Mouse (Mus musculus) kidney, postnatal 0 days (tissue): ENCODE results near the gene Hsd17b6. TPM values are rescaled to one million over a fixed set of nuclear protein-coding genes. Genes with fewer than 3 reads are reported as not detected.

ENCODE experiments used
- ATAC-seq: fragments of 200-750 bp; cut with Nextera tagmentation; replicated peaks from 2 replicates; pipeline ENCODE4 v1.8.0; 2017; ENCODE audit warnings: low read depth, moderate number of reproducible peaks, moderate TSS enrichment, moderate library complexity; ENCODE audit not compliant: low FRiP score
- DNase-seq: peaks from one replicate; pipeline ENCODE4 v3.0.0-alpha.2; 2016; ENCODE audit warnings: low spot score
- H3K27ac ChIP-seq: fragments of 300-500 bp; sonication (generic); 2 replicates; pipeline ENCODE4 v1.5.1; 2014; ENCODE audit warnings: mild to moderate bottlenecking
- H3K27me3 ChIP-seq: fragments of 300-500 bp; sonication (generic); 2 replicates; pipeline ENCODE4 v1.6.1; 2014; ENCODE audit warnings: low read length, mixed read lengths; ENCODE audit not compliant: insufficient read depth
- H3K36me3 ChIP-seq: fragments of 300-500 bp; sonication (generic); 2 replicates; pipeline ENCODE4 v1.6.1; 2014; ENCODE audit warnings: low read length, mixed read lengths; ENCODE audit not compliant: insufficient read depth
- H3K4me1 ChIP-seq: fragments of 300-500 bp; sonication (generic); replicated peaks from 2 replicates; pipeline ENCODE4 v1.6.1; 2014; ENCODE audit warnings: antibody characterized with exemption, low read length, mixed read lengths; ENCODE audit not compliant: insufficient read depth
- H3K4me2 ChIP-seq: fragments of 300-500 bp; sonication (generic); 2 replicates; pipeline ENCODE4 v1.6.1; 2014; ENCODE audit warnings: mild to moderate bottlenecking, low read length, moderate library complexity, mixed read lengths
- H3K4me3 ChIP-seq: fragments of 300-500 bp; sonication (generic); replicated peaks from 2 replicates; pipeline ENCODE4 v1.5.1; 2014; ENCODE audit warnings: low read depth, low read length
- H3K9ac ChIP-seq: fragments of 300-500 bp; sonication (generic); 2 replicates; pipeline ENCODE4 v1.6.1; 2014; ENCODE audit warnings: low read depth, low read length
- H3K9me3 ChIP-seq: fragments of 300-500 bp; sonication (generic); replicated peaks from 2 replicates; pipeline ENCODE4 v1.6.1; 2016; ENCODE audit warnings: low read length, inconsistent platforms, mixed read lengths
- CTCF ChIP-seq: IDR thresholded peaks from 2 replicates; pipeline ENCODE4 v1.5.1; 2016; ENCODE audit warnings: antibody characterized with exemption, low read depth, mild to moderate bottlenecking, moderate library complexity
- WGBS: fragments of 180-500 bp; shearing (Covaris S2); extraction: QIAGEN DNeasy Blood & Tissue Kit; methylation state at CpG from one replicate; pipeline ENCODE4 v1.1.7; 2014; 5-methylcytosine and 5-hydroxymethylcytosine counted together
- polyA plus RNA-seq: library from polyadenylated mRNA; unstranded; fragments of >200 nt; fragmentation: Nextera tagmentation; extraction: Ambion mirVana; gene quantifications from 2 replicates; pipeline ENCODE4 v1.2.1, GENCODE M21; 2015

The Hsd17b6 gene
- polyA plus RNA-seq, 1 experiment from 2014 or later = not detected

- Histone ChIP-seq H3K4me3 (peak within 1 kb of the TSS; percentile 67), H3K9ac (peak within 1 kb of the TSS; percentile 64)
- WGBS = 4% methylated on average over 31 of the region's 31 CpGs
Observed at GRCm38 (mm10) chr10:128015068-128015934, 7.9 kb upstream of the Hsd17b6 start, which contains the start of gene Prim1. Gene Prim1 (plus strand): TSS chr10:128015168.

DNA sequence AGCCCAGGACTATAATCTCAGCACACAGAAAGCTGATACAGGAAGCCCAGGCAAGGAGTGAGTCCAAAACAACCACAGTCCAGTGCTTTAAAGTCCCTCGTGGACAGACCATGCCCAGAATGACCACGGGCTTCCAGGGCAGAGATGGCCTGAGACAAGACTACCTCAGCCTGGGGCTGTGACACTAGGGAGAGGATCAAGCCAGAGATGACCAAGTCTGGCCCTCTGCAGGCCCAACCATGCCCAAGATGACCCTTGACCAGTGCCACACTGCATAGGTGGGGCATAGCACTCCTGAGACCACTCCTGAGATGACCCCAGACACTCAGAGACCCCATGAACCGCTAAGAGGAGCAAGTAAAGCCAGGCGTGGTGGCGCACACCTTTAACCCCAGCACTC is 2.3 kb upstream of the Hsd17b6 start:
- 84% methylated on average over 5 of the region's 5 CpGs for WGBS
- Histone ChIP-seq H3K4me1 (no peaks in the 10 kb centered on the region), H3K27ac (no peak overlapping the region), H3K36me3 (no peaks in the 10 kb centered on the region), H3K9ac (no peak overlapping the region), H3K4me3 (no peak overlapping the region), H3K4me2 (no peak overlapping the region), H3K27me3 (no peaks in the 10 kb centered on the region), H3K9me3 (no peaks in the 10 kb centered on the region)
- DNase-seq = no peak
- no peak for ATAC-seq
- TF ChIP-seq CTCF = no peak

More at GRCm38 (mm10) chr10:128015068-128015934, 7.9 kb upstream of the Hsd17b6 start, which contains the start of gene Prim1:
- Histone ChIP-seq H3K27me3 (no peaks in the 10 kb centered on the region), H3K4me1 (no peaks in the 10 kb centered on the region), H3K27ac (peak within 1 kb of the TSS; percentile 60), H3K4me2 (peak within 1 kb of the TSS; percentile 74), H3K9me3 (no peaks in the 10 kb centered on the region), H3K36me3 (no peaks in the 10 kb centered on the region)
- peak; percentile 87 for DNase-seq
- no peak for TF ChIP-seq CTCF
- peak; percentile 77 for ATAC-seq

DNA sequence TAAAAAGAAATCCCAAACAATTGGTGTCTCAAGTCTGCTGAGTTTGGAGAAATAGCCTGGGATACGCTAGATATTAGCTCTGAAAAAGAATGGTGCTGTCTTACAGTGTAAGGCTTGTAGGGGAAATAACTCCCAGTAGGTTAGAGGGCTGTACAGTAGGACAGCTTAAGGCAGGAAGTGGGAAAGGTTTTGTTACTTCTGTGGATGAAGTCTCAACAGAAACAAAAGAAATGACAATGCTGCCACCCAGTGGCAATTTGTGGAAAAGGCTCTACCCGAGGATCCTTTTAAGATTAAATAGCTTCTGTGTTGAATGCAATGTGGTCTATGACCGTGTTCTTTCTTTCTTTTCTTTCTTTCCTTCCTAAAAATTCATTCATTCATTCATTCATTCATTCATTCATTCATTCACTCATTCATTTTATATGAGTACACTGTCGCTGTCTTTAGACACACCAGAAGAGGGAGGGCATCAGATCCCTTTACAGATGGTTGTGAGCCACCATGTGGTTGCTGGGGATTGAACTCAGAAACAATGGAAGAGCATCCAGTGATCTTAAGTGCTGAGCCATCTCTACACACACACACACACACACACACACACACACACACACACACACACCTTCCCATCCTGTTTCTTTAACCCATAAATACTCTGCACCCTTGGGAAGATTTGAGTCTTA is 937 bp upstream of the Hsd17b6 start:
- ATAC-seq (no peak), DNase-seq (peak; percentile 93)
- Histone ChIP-seq H3K36me3 (no peaks in the 10 kb centered on the region), H3K4me1 (no peaks in the 10 kb centered on the region), H3K4me3 (no peak overlapping the region), H3K27ac (no peak overlapping the region), H3K9ac (no peak overlapping the region), H3K4me2 (no peak overlapping the region), H3K9me3 (no peaks in the 10 kb centered on the region), H3K27me3 (no peaks in the 10 kb centered on the region)
- WGBS = 7% methylated on average over 4 of the region's 4 CpGs
- TF ChIP-seq CTCF = peak; percentile 92

- H3K4me2 ChIP-seq = no peak overlapping the region
- DNase-seq = no peak
- no peaks in the 10 kb centered on the region for H3K4me1 ChIP-seq
- H3K9me3 ChIP-seq = no peaks in the 10 kb centered on the region
- no peak overlapping the region for H3K27ac ChIP-seq
- H3K36me3 ChIP-seq = no peaks in the 10 kb centered on the region
- 80% methylated on average over 8 of the region's 8 CpGs for WGBS
- ATAC-seq = no peak
- no peak overlapping the region for H3K9ac ChIP-seq
- no peak overlapping the region for H3K4me3 ChIP-seq
- H3K27me3 ChIP-seq = no peaks in the 10 kb centered on the region
- no peak for TF ChIP-seq CTCF
Observed at GRCm38 (mm10) chr10:128005479-128005878, 1.9 kb downstream of the Hsd17b6 start.

- H3K36me3 ChIP-seq = no peaks in the 10 kb centered on the region
- H3K9me3 ChIP-seq = no peaks in the 10 kb centered on the region
- no peak overlapping the region for H3K27ac ChIP-seq
- no peak overlapping the region for H3K9ac ChIP-seq
- no peak overlapping the region for H3K4me3 ChIP-seq
- WGBS = 53% methylated on average over 10 of the region's 10 CpGs
- no peak overlapping the region for H3K4me2 ChIP-seq
- no peaks in the 10 kb centered on the region for H3K27me3 ChIP-seq
- no peak for TF ChIP-seq CTCF
- no peaks in the 10 kb centered on the region for H3K4me1 ChIP-seq
- DNase-seq = no peak
- no peak for ATAC-seq
Observed at GRCm38 (mm10) chr10:128004918-128005317, 2.5 kb downstream of the Hsd17b6 start.

GRCm38 (mm10) chr10:128003281-128003801 is 4.1 kb downstream of the Hsd17b6 start:
- 77% methylated on average over 3 of the region's 3 CpGs for WGBS
- DNase-seq (no peak), ATAC-seq (no peak)
- Histone ChIP-seq H3K9me3 (no peaks in the 10 kb centered on the region), H3K27ac (no peak overlapping the region), H3K36me3 (no peaks in the 10 kb centered on the region), H3K4me3 (no peak overlapping the region), H3K27me3 (no peaks in the 10 kb centered on the region), H3K4me2 (no peak overlapping the region), H3K4me1 (no peaks in the 10 kb centered on the region), H3K9ac (no peak overlapping the region)
- TF ChIP-seq CTCF = no peak
